Comparison of ENCODE assay signal across 9 mouse cellular contexts in genomic region chr9:24777176-24777895, GRCm38 (mm10). TPM values are rescaled to one million over a fixed set of nuclear protein-coding genes. Genes with fewer than 3 reads are reported as not detected.
DNase-seq lines count a peak whose midpoint lies in the region; ATAC-seq and TF ChIP-seq lines count a peak whose summit lies in the region.
"Had no signal": no experiment of that assay in that cellular context is flagged by ENCODE, and none has a peak within 500 bp of the region (broad histone marks: within the 10 kb centered on the region; RNA-seq: fewer than 3 reads in every experiment).

No protein-coding gene starts in this region.

- TF ChIP-seq CTCF in brain, embryonic 14.5 days (IDR thresholded peaks at IDR 0.05; ENCODE audit: borderline replicate concordance, extremely low read depth, insufficient read depth, insufficient read length): no peak

- peaks cover 12% of the 10 kb centered on the region for H3K4me1 ChIP-seq in kidney, embryonic 16.5 days (ENCODE audit: insufficient read depth, low read length)
- H3K4me1 ChIP-seq in heart, embryonic 10.5 days: peaks cover 55% of the 10 kb centered on the region
- peaks cover 28% of the 10 kb centered on the region for H3K4me1 ChIP-seq in limb, embryonic 15.5 days

- peaks cover 97% of the 10 kb centered on the region for H3K27me3 ChIP-seq in kidney, embryonic 16.5 days (ENCODE audit: insufficient read depth, low read length)
- H3K27me3 ChIP-seq in heart, embryonic 10.5 days (ENCODE audit: insufficient read depth, poor library complexity, severe bottlenecking): peaks cover 35% of the 10 kb centered on the region
- peaks cover 98% of the 10 kb centered on the region for H3K27me3 ChIP-seq in limb, embryonic 15.5 days

- TF ChIP-seq POLR2A in brain, embryonic 14.5 days (IDR thresholded peaks at IDR 0.05; ENCODE audit: borderline replicate concordance, extremely low read depth, insufficient read depth, insufficient read length, poor library complexity, severe bottlenecking): no peak

- H3K4me2 ChIP-seq in kidney, embryonic 16.5 days (replicated peaks; ENCODE audit: low read depth, low read length): no peak overlapping the region
- H3K4me2 ChIP-seq in limb, embryonic 15.5 days: no peak overlapping the region

- no peak for ATAC-seq in kidney, embryonic 16.5 days (ENCODE audit: low FRiP score, low TSS enrichment)
- no peak for ATAC-seq in limb, embryonic 15.5 days (ENCODE audit: insufficient number of reproducible peaks, low FRiP score, low TSS enrichment, low read depth)

- no peak overlapping the region for H3K27ac ChIP-seq in kidney, embryonic 16.5 days (ENCODE audit: low read length)
- peak overlapping the region; percentile 92 for H3K27ac ChIP-seq in heart, embryonic 10.5 days
- H3K27ac ChIP-seq in limb, embryonic 15.5 days: no peak overlapping the region
- H3K27ac ChIP-seq: macrophage had no signal

- H3K9me3 ChIP-seq in kidney, embryonic 16.5 days (ENCODE audit: low read length): no peaks in the 10 kb centered on the region
- H3K9me3 ChIP-seq in heart, embryonic 10.5 days: no peaks in the 10 kb centered on the region
- H3K9me3 ChIP-seq in limb, embryonic 15.5 days: no peaks in the 10 kb centered on the region

- H3K9ac ChIP-seq in kidney, embryonic 16.5 days (replicated peaks; ENCODE audit: low read length): no peak overlapping the region
- H3K9ac ChIP-seq in limb, embryonic 15.5 days: no peak overlapping the region

- peak; percentile 18 to 19 for DNase-seq in kidney, postnatal 4 days
- DNase-seq in brain, embryonic 14.5 days (ENCODE audit: low read depth): peak; percentile 56
- DNase-seq in heart, embryonic 10.5 days (ENCODE audit: low spot score): no peak
- no peak for DNase-seq in T-cell, adult 2 months (ENCODE audit: low spot score)
- no peak for DNase-seq in layer of hippocampus, adult 8-10 months (ENCODE audit: low spot score in 2 of 2)

- 2% methylated on average over 37 of the region's 37 CpGs for WGBS in kidney, embryonic 16.5 days
- WGBS in heart, embryonic 10.5 days: under 1% methylated on average over 37 of the region's 37 CpGs
- WGBS in limb, embryonic 15.5 days: under 1% methylated on average over 37 of the region's 37 CpGs

- no peaks in the 10 kb centered on the region for H3K36me3 ChIP-seq in kidney, embryonic 16.5 days (ENCODE audit: insufficient read depth, low read length)
- no peaks in the 10 kb centered on the region for H3K36me3 ChIP-seq in heart, embryonic 10.5 days
- no peaks in the 10 kb centered on the region for H3K36me3 ChIP-seq in limb, embryonic 15.5 days

- H3K4me3 ChIP-seq in kidney, embryonic 16.5 days (ENCODE audit: low read length): no peak overlapping the region; the same call in 1 of the 2 replicates
- H3K4me3 ChIP-seq in heart, embryonic 10.5 days: peak overlapping the region; percentile 62
- H3K4me3 ChIP-seq in limb, embryonic 15.5 days: 0 out of 2 replicates have a peak overlapping the region, but pooled peaks have one; percentile 1

RNA-seq across cellular contexts. Expression of gene Tbx20, which starts 3.2 kb away (rescaled TPM):
- polyA plus RNA-seq in kidney, embryonic 16.5 days (2015; fragmentation: Nextera tagmentation; extraction: Ambion mirVana): 0.14 and 0.19 TPM in 2 replicates
- polyA plus RNA-seq in brain, embryonic 14.5 days (2012; rRNA removed): 0.25 and 1.4 TPM in 2 replicates
- 46.8 and 69.7 TPM in 2 replicates for polyA plus RNA-seq in heart, embryonic 10.5 days (2016; fragmentation: Nextera tagmentation; extraction: Ambion mirVana)
- polyA plus RNA-seq in limb, embryonic 15.5 days (2015; fragmentation: Nextera tagmentation; extraction: Ambion mirVana): 0.01 TPM in 1 of 2 replicates, not detected in the other
- total RNA-seq in layer of hippocampus, adult 8-10 months (2022): not detected
- polyA plus RNA-seq: cortical plate, adult 2 months; macrophage had no signal

Comparison
In these comparisons a context has a peak if more than half of its experiments do, and no peak if none do; other contexts are left out.
1. DNase-seq: peak in kidney, postnatal 4 days (2 of 2) and brain, embryonic 14.5 days (single experiment); none in heart, embryonic 10.5 days (single experiment), T-cell, adult 2 months (single experiment) and layer of hippocampus, adult 8-10 months (0 of 2).
2. RNA of gene Tbx20, which starts 3.2 kb away (polyA plus RNA-seq): 46.8 to 69.7 TPM in heart, embryonic 10.5 days; 0.25 to 1.4 TPM in brain, embryonic 14.5 days, 0.14 to 0.19 TPM in kidney, embryonic 16.5 days and 0.01 TPM in limb, embryonic 15.5 days; every median in the first group is over 10 times any median in the second.